Mouse (Mus musculus) stomach, postnatal 0 days (tissue): Measurements from ENCODE around the gene Ttc30a2. TPM values are rescaled to one million over a fixed set of nuclear protein-coding genes. Genes with fewer than 3 reads are reported as not detected.

Experiments used
- ATAC-seq: fragments of 200-750 bp; cut with Nextera tagmentation; 2 replicates; pipeline ENCODE4 v1.8.0; 2017; ENCODE audit not compliant: low FRiP score, low TSS enrichment
- DNase-seq: peaks from one replicate; pipeline ENCODE4 v3.0.0-alpha.2; 2016; ENCODE audit warnings: low spot score
- H3K27ac ChIP-seq: fragments of 300-500 bp; sonication (generic); replicated peaks from 2 replicates; pipeline ENCODE4 v1.5.1; 2014; ENCODE audit warnings: mild to moderate bottlenecking, control low read depth
- H3K27me3 ChIP-seq: fragments of 300-500 bp; sonication (generic); 2 replicates; pipeline ENCODE4 v1.6.1; 2014; ENCODE audit warnings: low read length; ENCODE audit not compliant: control insufficient read depth, insufficient read depth
- H3K36me3 ChIP-seq: fragments of 300-500 bp; sonication (generic); 2 replicates; pipeline ENCODE4 v1.6.1; 2014; ENCODE audit warnings: low read length, mixed read lengths; ENCODE audit not compliant: control insufficient read depth, insufficient read depth
- H3K4me1 ChIP-seq: fragments of 300-500 bp; sonication (generic); replicated peaks from 2 replicates; pipeline ENCODE4 v1.6.1; 2014; ENCODE audit warnings: antibody characterized with exemption; ENCODE audit not compliant: control insufficient read depth, insufficient read depth
- H3K4me2 ChIP-seq: fragments of 300-500 bp; sonication (generic); replicated peaks from 2 replicates; pipeline ENCODE4 v1.6.1; 2014; ENCODE audit warnings: low read depth, mild to moderate bottlenecking, control low read depth, moderate library complexity
- H3K4me3 ChIP-seq: fragments of 300-500 bp; sonication (generic); 2 replicates; pipeline ENCODE4 v1.5.1; 2014; ENCODE audit warnings: low read depth, low read length, control low read depth
- H3K9ac ChIP-seq: fragments of 300-500 bp; sonication (generic); 2 replicates; pipeline ENCODE4 v1.6.1; 2014; ENCODE audit warnings: mild to moderate bottlenecking, low read length, control low read depth, mixed read lengths
- H3K9me3 ChIP-seq: fragments of 300-500 bp; sonication (generic); 2 replicates; pipeline ENCODE4 v1.6.1; 2016; ENCODE audit warnings: low read length; ENCODE audit not compliant: control insufficient read depth
- CTCF ChIP-seq: IDR thresholded peaks from 2 replicates; pipeline ENCODE4 v1.5.1; 2016; ENCODE audit warnings: antibody characterized with exemption, low read depth, mild to moderate bottlenecking, moderate library complexity
- EP300 ChIP-seq: optimal IDR thresholded peaks from 2 replicates; pipeline ENCODE3; 2016; ENCODE audit warnings: antibody characterized with exemption
- WGBS: fragments of 180-500 bp; shearing (Covaris S2); extraction: QIAGEN DNeasy Blood & Tissue Kit; methylation state at CpG from one replicate; pipeline ENCODE4 v1.1.7; 2014; 5-methylcytosine and 5-hydroxymethylcytosine counted together
- polyA plus RNA-seq: library from polyadenylated mRNA; unstranded; fragments of >200 nt; fragmentation: Nextera tagmentation; extraction: Ambion mirVana; gene quantifications from 2 replicates; pipeline ENCODE4 v1.2.1, GENCODE M21; 2015

Gene Ttc30a2
- polyA plus RNA-seq, 1 experiment from 2014 or later = 0.27 TPM

DNA sequence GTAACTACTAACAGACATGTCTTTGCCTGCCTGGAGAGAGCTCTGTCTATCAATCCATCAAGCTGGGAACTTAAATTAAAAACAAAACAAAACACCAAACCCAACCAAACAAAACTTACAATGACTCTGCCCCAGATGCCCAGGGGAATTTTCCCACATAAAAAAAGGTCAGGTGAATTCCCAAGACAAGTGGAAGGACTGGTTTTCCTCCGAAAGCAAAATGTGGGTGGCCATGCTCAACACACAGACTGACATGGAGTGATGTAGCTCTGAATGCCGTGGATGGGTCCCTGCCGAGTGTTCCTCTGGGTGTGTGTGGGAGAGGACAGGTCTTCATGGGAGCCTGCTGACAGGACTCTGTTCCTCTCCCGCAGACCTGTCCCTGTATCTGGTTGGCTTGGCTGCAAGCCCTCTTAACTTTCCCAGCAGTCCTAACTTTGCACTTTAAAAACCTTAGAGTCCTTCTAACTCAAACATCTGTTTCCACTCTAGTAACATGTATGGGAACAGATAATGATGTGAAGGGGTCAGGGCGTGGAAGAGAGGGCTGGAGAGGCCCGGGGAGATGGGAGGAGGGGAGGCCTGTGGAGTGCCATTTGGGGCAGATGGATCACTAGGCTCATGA lies 13.7 kb upstream of the Ttc30a2 start:
- no peaks in the 10 kb centered on the region for H3K36me3 ChIP-seq
- TF ChIP-seq EP300 (no peak), CTCF (no peak)
- no peaks in the 10 kb centered on the region for H3K9me3 ChIP-seq
- DNase-seq (no peak), ATAC-seq (no peak)
- H3K9ac ChIP-seq = no peak overlapping the region
- H3K4me3 ChIP-seq = no peak overlapping the region
- H3K4me2 ChIP-seq = no peak overlapping the region
- WGBS = 24% methylated on average over 6 of the region's 6 CpGs
- H3K4me1 ChIP-seq = peaks cover 6% of the 10 kb centered on the region; the same call in 1 of the 2 replicates
- no peaks in the 10 kb centered on the region for H3K27me3 ChIP-seq
- H3K27ac ChIP-seq = no peak overlapping the region

DNA sequence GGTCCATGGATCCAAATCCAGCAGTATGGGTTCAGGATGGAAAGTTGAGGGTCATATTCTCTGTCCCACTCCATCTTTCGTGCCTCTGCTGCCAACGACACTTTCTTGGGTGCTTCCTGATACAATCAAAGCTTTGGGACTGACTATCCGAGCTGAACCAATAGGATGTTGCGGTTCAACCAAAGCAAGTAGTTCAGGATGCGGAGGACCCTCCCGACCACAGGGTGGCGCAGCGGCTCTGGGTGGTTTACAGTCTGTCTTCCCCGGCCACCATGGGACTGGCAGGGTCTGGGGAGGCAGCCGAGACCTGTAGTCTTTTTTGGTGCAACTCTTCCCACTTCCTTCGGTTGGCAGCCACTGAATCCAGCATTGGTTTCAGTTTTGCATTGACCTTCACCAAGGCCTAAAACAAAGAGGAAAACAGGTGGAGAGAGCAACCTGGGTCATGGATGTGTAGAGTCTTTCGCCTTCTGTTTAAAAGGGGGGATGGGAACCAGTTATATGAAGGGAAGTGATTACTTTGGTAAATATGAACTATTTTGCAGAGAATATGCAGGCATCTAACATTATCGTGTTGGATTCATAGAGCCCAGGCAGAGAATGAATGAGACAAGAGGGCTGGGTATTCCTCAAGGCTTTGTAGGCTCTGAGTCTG lies 13.0 kb upstream of the Ttc30a2 start:
- 0 out of 2 replicates have a peak overlapping the region, but pooled peaks have one; percentile 20 for H3K4me2 ChIP-seq
- no peak overlapping the region for H3K9ac ChIP-seq
- H3K36me3 ChIP-seq = no peaks in the 10 kb centered on the region
- H3K4me3 ChIP-seq = no peak overlapping the region
- peak; percentile 61; the same call in 1 of the 2 replicates for ATAC-seq
- 54% methylated on average over 13 of the region's 13 CpGs for WGBS
- no peaks in the 10 kb centered on the region for H3K27me3 ChIP-seq
- peak; percentile 71 for DNase-seq
- peaks cover 6% of the 10 kb centered on the region; the same call in 1 of the 2 replicates for H3K4me1 ChIP-seq
- no peak overlapping the region for H3K27ac ChIP-seq
- TF ChIP-seq CTCF (peak; percentile 81), EP300 (no peak)
- no peaks in the 10 kb centered on the region for H3K9me3 ChIP-seq

DNA sequence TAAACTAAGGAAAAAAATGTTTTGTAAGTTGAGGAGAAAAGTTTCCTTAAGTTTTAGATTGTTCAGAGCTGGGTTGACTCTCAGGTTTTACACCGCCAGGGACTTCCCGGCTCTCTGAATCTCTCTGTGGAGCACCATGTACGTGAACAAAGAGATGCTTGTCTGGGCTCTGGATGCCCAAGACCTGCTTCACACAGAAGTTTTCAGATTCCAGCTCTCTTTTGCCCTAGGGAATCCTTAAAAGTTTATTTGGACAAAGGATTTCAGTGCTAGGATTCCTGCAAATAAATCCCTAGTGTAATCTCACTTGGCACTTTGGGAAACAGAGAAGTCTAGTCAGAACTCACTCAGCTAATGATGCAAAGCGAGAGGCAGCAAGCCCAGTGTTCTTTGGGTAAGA lies 11.7 kb upstream of the Ttc30a2 start:
- H3K4me1 ChIP-seq = peaks cover 6% of the 10 kb centered on the region; the same call in 1 of the 2 replicates
- DNase-seq (no peak), ATAC-seq (no peak)
- no peaks in the 10 kb centered on the region for H3K27me3 ChIP-seq
- H3K36me3 ChIP-seq = no peaks in the 10 kb centered on the region
- no peak for TF ChIP-seq EP300
- no peak for TF ChIP-seq CTCF
- no peaks in the 10 kb centered on the region for H3K9me3 ChIP-seq
- no peak overlapping the region for H3K4me2 ChIP-seq
- WGBS = 56% methylated on average over 4 of the region's 4 CpGs
- no peak overlapping the region for H3K27ac ChIP-seq
- no peak overlapping the region for H3K4me3 ChIP-seq
- no peak overlapping the region for H3K9ac ChIP-seq

DNA sequence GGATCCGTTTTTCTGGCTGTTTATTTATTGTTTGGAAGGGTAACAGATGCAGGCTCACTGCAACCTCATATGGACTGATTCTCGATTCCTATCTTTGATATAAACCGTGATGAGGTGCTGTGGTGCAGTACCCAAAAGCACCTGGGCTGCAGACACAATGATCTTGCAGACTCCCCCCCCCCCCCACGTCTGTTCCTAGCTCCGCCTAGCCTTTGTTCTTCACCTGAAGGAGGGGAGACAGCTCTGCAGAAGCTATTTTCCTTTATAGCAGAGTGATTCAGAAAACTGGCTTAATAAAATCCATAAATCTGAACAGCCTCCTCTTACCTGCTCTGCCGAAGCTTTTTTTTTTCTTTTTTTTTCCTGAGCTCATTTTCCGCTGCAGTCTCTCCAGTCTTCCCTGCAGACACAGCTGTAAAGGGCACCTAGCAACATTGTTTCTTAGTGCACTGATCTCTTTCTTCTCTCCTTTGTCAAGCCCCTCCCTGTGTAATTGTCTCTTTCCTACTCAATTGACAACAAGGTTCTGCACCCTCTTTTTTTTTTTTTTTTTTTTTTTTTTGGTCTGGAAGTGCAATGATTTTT lies 10.9 kb upstream of the Ttc30a2 start:
- Histone ChIP-seq H3K4me3 (no peak overlapping the region), H3K27ac (no peak overlapping the region), H3K27me3 (no peaks in the 10 kb centered on the region), H3K4me2 (no peak overlapping the region), H3K9me3 (no peaks in the 10 kb centered on the region), H3K36me3 (no peaks in the 10 kb centered on the region), H3K9ac (no peak overlapping the region), H3K4me1 (peaks cover 6% of the 10 kb centered on the region; the same call in 1 of the 2 replicates)
- TF ChIP-seq CTCF (no peak), EP300 (no peak)
- ATAC-seq (no peak), DNase-seq (no peak)
- WGBS = 33% methylated on average over 7 of the region's 7 CpGs

DNA sequence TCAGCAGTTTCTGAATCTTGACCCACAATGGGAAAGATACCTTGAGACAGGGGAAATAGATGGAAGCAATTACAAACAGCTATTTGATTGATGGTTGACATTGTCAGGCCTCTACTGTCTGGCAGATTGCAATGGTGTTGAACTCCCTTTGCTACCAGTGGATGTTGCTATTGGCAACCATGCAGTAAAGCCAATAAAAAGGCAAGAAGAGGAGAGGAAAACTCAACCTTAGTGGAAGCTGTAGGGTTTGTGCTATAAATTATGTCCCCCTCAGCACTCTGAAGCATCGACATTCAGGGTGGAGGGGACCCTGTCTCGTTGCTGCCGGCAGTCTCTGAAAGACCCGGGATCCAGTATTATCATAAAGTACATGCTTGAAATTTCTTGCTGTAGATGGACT lies 10.4 kb upstream of the Ttc30a2 start:
- no peak overlapping the region for H3K27ac ChIP-seq
- no peaks in the 10 kb centered on the region for H3K9me3 ChIP-seq
- no peaks in the 10 kb centered on the region for H3K27me3 ChIP-seq
- no peak overlapping the region for H3K4me3 ChIP-seq
- H3K4me2 ChIP-seq = no peak overlapping the region
- 32% methylated on average over 4 of the region's 4 CpGs for WGBS
- peaks cover 6% of the 10 kb centered on the region; the same call in 1 of the 2 replicates for H3K4me1 ChIP-seq
- DNase-seq (no peak), ATAC-seq (no peak)
- no peak for TF ChIP-seq EP300
- no peak for TF ChIP-seq CTCF
- no peaks in the 10 kb centered on the region for H3K36me3 ChIP-seq
- H3K9ac ChIP-seq = no peak overlapping the region

DNA sequence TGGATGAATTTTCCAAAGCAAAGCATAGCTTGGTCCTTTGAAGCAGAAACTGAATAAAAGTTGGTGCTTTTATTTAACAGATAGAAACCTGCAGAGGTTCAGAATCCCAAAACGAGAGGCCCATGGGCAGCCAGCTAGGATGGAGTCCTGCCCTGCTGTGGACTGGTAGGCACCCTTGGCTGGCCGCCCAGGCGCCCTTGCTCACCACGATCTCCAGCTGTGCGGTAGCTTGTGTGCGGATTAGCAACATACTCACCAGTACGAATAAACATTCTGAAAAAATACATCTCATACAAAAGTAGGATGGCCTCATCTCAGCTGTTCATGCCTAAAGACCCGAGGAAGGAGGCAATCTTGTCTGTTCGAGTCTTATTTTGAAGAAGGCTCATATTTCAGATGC lies 9.8 kb upstream of the Ttc30a2 start:
- Histone ChIP-seq H3K4me1 (peaks cover 6% of the 10 kb centered on the region; the same call in 1 of the 2 replicates), H3K4me3 (no peak overlapping the region), H3K4me2 (no peak overlapping the region), H3K27ac (no peak overlapping the region), H3K36me3 (no peaks in the 10 kb centered on the region), H3K9me3 (no peaks in the 10 kb centered on the region), H3K9ac (no peak overlapping the region), H3K27me3 (no peaks in the 10 kb centered on the region)
- DNase-seq (no peak), ATAC-seq (no peak)
- 51% methylated on average over 9 of the region's 9 CpGs for WGBS
- TF ChIP-seq EP300 (no peak), CTCF (no peak)
